Mouse (Mus musculus): Measurements from ENCODE around the gene Pes1.

Pes1 gene

GRCm38 (mm10) chr11:3983863-3984745, 20.3 kb downstream of the Pes1 start:
- TF ChIP-seq GATA4 (IDR thresholded peaks at IDR 0.05; ENCODE audit: insufficient replicate concordance, low read length), result no peak

- TF ChIP-seq GATA4 (IDR thresholded peaks at IDR 0.05; ENCODE audit: insufficient replicate concordance, low read length), result no peak
Observed at GRCm38 (mm10) chr11:3989748-3990147, 26.0 kb downstream of the Pes1 start.

GRCm38 (mm10) chr11:3993132-3993531, 29.4 kb downstream of the Pes1 start:
- TF ChIP-seq GATA4 (IDR thresholded peaks at IDR 0.05; ENCODE audit: insufficient replicate concordance, low read length), result no peak

- TF ChIP-seq GATA4 (IDR thresholded peaks at IDR 0.05; ENCODE audit: insufficient replicate concordance, low read length), result no peak
Observed at GRCm38 (mm10) chr11:3993914-3994313, 30.1 kb downstream of the Pes1 start.

- TF ChIP-seq GATA4 (IDR thresholded peaks at IDR 0.05; ENCODE audit: insufficient replicate concordance, low read length), result no peak
Observed at GRCm38 (mm10) chr11:3995511-3995910, 31.7 kb downstream of the Pes1 start.

GRCm38 (mm10) chr11:3996840-3997239, 33.1 kb downstream of the Pes1 start:
- no peak for TF ChIP-seq GATA4 (IDR thresholded peaks at IDR 0.05; ENCODE audit: insufficient replicate concordance, low read length)

GRCm38 (mm10) chr11:3997978-3998720, 34.4 kb downstream of the Pes1 start:
- TF ChIP-seq GATA4 (IDR thresholded peaks at IDR 0.05; ENCODE audit: insufficient replicate concordance, low read length), result no peak

- no peak for TF ChIP-seq GATA4 (IDR thresholded peaks at IDR 0.05; ENCODE audit: insufficient replicate concordance, low read length)
Observed at GRCm38 (mm10) chr11:3999547-3999946, 35.8 kb downstream of the Pes1 start.

GRCm38 (mm10) chr11:4001603-4002002, 37.8 kb downstream of the Pes1 start:
- TF ChIP-seq GATA4 (IDR thresholded peaks at IDR 0.05; ENCODE audit: insufficient replicate concordance, low read length), result no peak

- TF ChIP-seq GATA4 (IDR thresholded peaks at IDR 0.05; ENCODE audit: insufficient replicate concordance, low read length), result no peak
Observed at GRCm38 (mm10) chr11:4005220-4005805, 41.5 kb downstream of the Pes1 start.

GRCm38 (mm10) chr11:4006462-4006861, 42.7 kb downstream of the Pes1 start:
- no peak for TF ChIP-seq GATA4 (IDR thresholded peaks at IDR 0.05; ENCODE audit: insufficient replicate concordance, low read length)

GRCm38 (mm10) chr11:4012616-4013015, 48.8 kb downstream of the Pes1 start:
- no peak for TF ChIP-seq GATA4 (IDR thresholded peaks at IDR 0.05; ENCODE audit: insufficient replicate concordance, low read length)

- no peak for TF ChIP-seq GATA4 (IDR thresholded peaks at IDR 0.05; ENCODE audit: insufficient replicate concordance, low read length)
Observed at GRCm38 (mm10) chr11:4023321-4023720, 59.5 kb downstream of the Pes1 start.

GRCm38 (mm10) chr11:4027066-4027465, 63.3 kb downstream of the Pes1 start:
- no peak for TF ChIP-seq GATA4 (IDR thresholded peaks at IDR 0.05; ENCODE audit: insufficient replicate concordance, low read length)

GRCm38 (mm10) chr11:4027561-4028334, 64.0 kb downstream of the Pes1 start:
- TF ChIP-seq GATA4 (IDR thresholded peaks at IDR 0.05; ENCODE audit: insufficient replicate concordance, low read length), result no peak
